Mouse (Mus musculus) hindbrain, embryonic 10.5 days (tissue): ENCODE results near the gene Ipmk. TPM values are rescaled to one million over a fixed set of nuclear protein-coding genes. Genes with fewer than 3 reads are reported as not detected.

Source experiments
- DNase-seq: peaks from one replicate; pipeline ENCODE4 v3.0.0-alpha.2; 2017; ENCODE audit warnings: low spot score
- H3K27ac ChIP-seq: fragments of 300-500 bp; sonication (generic); 2 replicates; pipeline ENCODE4 v1.5.1; 2016; ENCODE audit warnings: mild to moderate bottlenecking, moderate library complexity
- H3K27me3 ChIP-seq: fragments of 300-500 bp; sonication (generic); 2 replicates; pipeline ENCODE4 v1.6.1; 2016; ENCODE audit warnings: mild to moderate bottlenecking; ENCODE audit not compliant: poor library complexity, insufficient read depth, severe bottlenecking
- H3K36me3 ChIP-seq: fragments of 300-500 bp; sonication (generic); 2 replicates; pipeline ENCODE4 v1.6.1; 2016; ENCODE audit warnings: mild to moderate bottlenecking, moderate library complexity
- H3K4me1 ChIP-seq: fragments of 300-500 bp; sonication (generic); replicated peaks from 2 replicates; pipeline ENCODE4 v1.6.1; 2016; ENCODE audit warnings: mild to moderate bottlenecking
- H3K4me3 ChIP-seq: fragments of 300-500 bp; sonication (generic); 2 replicates; pipeline ENCODE4 v1.5.1; 2016; ENCODE audit warnings: mild to moderate bottlenecking, moderate library complexity
- H3K9me3 ChIP-seq: fragments of 300-500 bp; sonication (generic); 2 replicates; pipeline ENCODE4 v1.6.1; 2016; ENCODE audit warnings: mild to moderate bottlenecking, moderate library complexity
- WGBS: fragments of 180-500 bp; shearing (Covaris S2); methylation state at CpG from one replicate; pipeline ENCODE4 v1.1.7; 2016; 5-methylcytosine and 5-hydroxymethylcytosine counted together
- polyA plus RNA-seq: library from polyadenylated mRNA; unstranded; fragments of >200 nt; fragmentation: Nextera tagmentation; extraction: Ambion mirVana; gene quantifications from 2 replicates; pipeline ENCODE4 v1.2.1, GENCODE M21; 2016

Gene Ipmk
- polyA plus RNA-seq, 1 experiment from 2014 or later, result 15.5 TPM

GRCm38 (mm10) chr10:71472033-71472432 lies 124.5 kb downstream of the Ipmk start:
- Histone ChIP-seq H3K9me3 (no peaks in the 10 kb centered on the region), H3K36me3 (no peaks in the 10 kb centered on the region), H3K4me1 (no peaks in the 10 kb centered on the region), H3K4me3 (no peak overlapping the region), H3K27me3 (no peaks in the 10 kb centered on the region), H3K27ac (no peak overlapping the region)
- WGBS, result 89% methylated on average over 6 of the region's 6 CpGs
- DNase-seq, result no peak

GRCm38 (mm10) chr10:71473590-71473989 lies 126.0 kb downstream of the Ipmk start:
- H3K4me1 ChIP-seq, result no peaks in the 10 kb centered on the region
- H3K27ac ChIP-seq, result no peak overlapping the region
- H3K9me3 ChIP-seq, result no peaks in the 10 kb centered on the region
- no peaks in the 10 kb centered on the region for H3K27me3 ChIP-seq
- DNase-seq, result no peak
- no peaks in the 10 kb centered on the region for H3K36me3 ChIP-seq
- no peak overlapping the region for H3K4me3 ChIP-seq
- 86% methylated on average over 13 of the region's 13 CpGs for WGBS

GRCm38 (mm10) chr10:71476471-71477080 lies 129.0 kb downstream of the Ipmk start:
- WGBS, result 77% methylated on average over 8 of the region's 8 CpGs

GRCm38 (mm10) chr10:71477147-71477546 lies 129.6 kb downstream of the Ipmk start:
- no peak overlapping the region for H3K4me3 ChIP-seq
- H3K27me3 ChIP-seq, result no peaks in the 10 kb centered on the region
- 70% methylated on average over 4 of the region's 4 CpGs for WGBS
- no peak for DNase-seq
- no peaks in the 10 kb centered on the region for H3K9me3 ChIP-seq
- no peaks in the 10 kb centered on the region for H3K36me3 ChIP-seq
- no peak overlapping the region for H3K27ac ChIP-seq
- H3K4me1 ChIP-seq, result no peaks in the 10 kb centered on the region

More at GRCm38 (mm10) chr10:71476471-71477080, 129.0 kb downstream of the Ipmk start:
- no peaks in the 10 kb centered on the region for H3K9me3 ChIP-seq
- no peak for DNase-seq
- no peak overlapping the region for H3K4me3 ChIP-seq
- no peaks in the 10 kb centered on the region for H3K36me3 ChIP-seq
- no peaks in the 10 kb centered on the region for H3K27me3 ChIP-seq
- H3K27ac ChIP-seq, result no peak overlapping the region
- H3K4me1 ChIP-seq, result no peaks in the 10 kb centered on the region

GRCm38 (mm10) chr10:71479700-71480325 lies 132.2 kb downstream of the Ipmk start:
- Histone ChIP-seq H3K4me1 (no peaks in the 10 kb centered on the region), H3K9me3 (no peaks in the 10 kb centered on the region), H3K27me3 (no peaks in the 10 kb centered on the region), H3K27ac (no peak overlapping the region), H3K4me3 (no peak overlapping the region), H3K36me3 (no peaks in the 10 kb centered on the region)
- DNase-seq, result peak; percentile 73
- 15% methylated on average over 8 of the region's 8 CpGs for WGBS

Other genes starting within 250 kb of the Ipmk start
- gene Bicc1, start 188.1 kb upstream of the Ipmk start, polyA plus RNA-seq, result 5.4 and 5.5 TPM in 2 replicates
- 66.9 and 78.3 TPM in 2 replicates for gene Tfam, start 109.5 kb upstream of the Ipmk start, polyA plus RNA-seq
- 115 and 147 TPM in 2 replicates for gene Ube2d1, start 62.5 kb upstream of the Ipmk start, polyA plus RNA-seq
- 148 and 166 TPM in 2 replicates for gene Cisd1, start 2.8 kb upstream of the Ipmk start, polyA plus RNA-seq